Mouse (Mus musculus) gastrocnemius, postnatal 10 days (tissue): Measurements from ENCODE around the gene Slc43a1. TPM values are rescaled to one million over a fixed set of nuclear protein-coding genes. Genes with fewer than 3 reads are reported as not detected.
"Not testable (repeated sequence)": the region's sequence is repeated elsewhere in the genome, so short reads cannot be mapped to it uniquely, and the experiment has no call there.

ENCODE experiments used
- DNase-seq: peaks from one replicate; pipeline ENCODE4 v3.0.0; 2021; ENCODE audit warnings: mixed read lengths
- long read RNA-seq, 2 experiments: library from polyadenylated mRNA; stranded (forward); transcript quantifications; one replicate each; pipeline ENCODE4 v2.0.0; 2021
- total RNA-seq, 2 experiments: library from RNA; stranded (reverse); gene quantifications; 2 replicates each; pipeline ENCODE4 v1.2.3; 2021

Gene Slc43a1
- total RNA-seq = 1 to 10 TPM; 6.4 to 6.7 TPM
- long read RNA-seq, experiment 1, partial matches to known transcripts = 1 of 8 reads
- long read RNA-seq, experiment 1, other reads (novel, unspliced or antisense) = 2 of 8 reads
- long read RNA-seq, experiment 2, partial matches to known transcripts = 0 of 6 reads
- long read RNA-seq, experiment 2, other reads (novel, unspliced or antisense) = 3 of 6 reads

- DNase-seq = no peak
These were observed at the start of gene Slc43a1 for GRCm38 (mm10) chr2:84838593-84838949. Gene Slc43a1 (plus strand): TSS chr2:84838850.

GRCm38 (mm10) chr2:84790418-84790817 lies 48.2 kb upstream of the Slc43a1 start:
- no peak for DNase-seq

GRCm38 (mm10) chr2:84792516-84792915 lies 46.1 kb upstream of the Slc43a1 start:
- DNase-seq = no peak

GRCm38 (mm10) chr2:84793154-84793553 lies 45.5 kb upstream of the Slc43a1 start:
- no peak for DNase-seq

- no peak for DNase-seq
These were observed 44.8 kb upstream of the Slc43a1 start for GRCm38 (mm10) chr2:84793871-84794270.

- DNase-seq = peak; percentile 78
These were observed 40.7 kb upstream of the Slc43a1 start for GRCm38 (mm10) chr2:84797833-84798492.

- DNase-seq = peak; percentile 62
These were observed 40.1 kb upstream of the Slc43a1 start, which contains the start of gene Ube2l6 for GRCm38 (mm10) chr2:84798493-84798921. Gene Ube2l6 (plus strand): TSS chr2:84798828.

- DNase-seq = peak; percentile 38
These were observed 39.5 kb upstream of the Slc43a1 start for GRCm38 (mm10) chr2:84799041-84799561.

GRCm38 (mm10) chr2:84800304-84800703 lies 38.3 kb upstream of the Slc43a1 start:
- DNase-seq = no peak

- not testable (repeated sequence) for DNase-seq
These were observed 37.4 kb upstream of the Slc43a1 start for GRCm38 (mm10) chr2:84801223-84801622.

- DNase-seq = no peak
These were observed 34.7 kb upstream of the Slc43a1 start for GRCm38 (mm10) chr2:84803963-84804362.

- no peak for DNase-seq
These were observed 32.1 kb upstream of the Slc43a1 start for GRCm38 (mm10) chr2:84806546-84806945.

- DNase-seq = no peak
These were observed 29.3 kb upstream of the Slc43a1 start for GRCm38 (mm10) chr2:84809330-84809729.

- no peak for DNase-seq
These were observed 28.1 kb upstream of the Slc43a1 start for GRCm38 (mm10) chr2:84810526-84810885.

GRCm38 (mm10) chr2:84810886-84811577 lies 27.6 kb upstream of the Slc43a1 start:
- DNase-seq = peak; percentile 87

- no peak for DNase-seq
These were observed 26.8 kb upstream of the Slc43a1 start for GRCm38 (mm10) chr2:84811880-84812279.

- DNase-seq = no peak
These were observed 26.0 kb upstream of the Slc43a1 start for GRCm38 (mm10) chr2:84812676-84813075.

- no peak for DNase-seq
These were observed 18.8 kb upstream of the Slc43a1 start for GRCm38 (mm10) chr2:84819861-84820260.

GRCm38 (mm10) chr2:84822552-84822951 lies 16.1 kb upstream of the Slc43a1 start, which contains the start of gene Smtnl1:
Gene Smtnl1 (minus strand): TSS chr2:84822652.
- DNase-seq = no peak

GRCm38 (mm10) chr2:84823237-84823636 lies 15.4 kb upstream of the Slc43a1 start:
- no peak for DNase-seq

- DNase-seq = peak; percentile 74
These were observed 12.0 kb upstream of the Slc43a1 start, which contains the start of gene Timm10 for GRCm38 (mm10) chr2:84826488-84827282. Gene Timm10 (plus strand): TSS chr2:84826997.

GRCm38 (mm10) chr2:84827283-84827920 lies 11.2 kb upstream of the Slc43a1 start:
- DNase-seq = no peak
